ENCODE assay signal across 29 mouse cellular contexts in the genomic region with DNA sequence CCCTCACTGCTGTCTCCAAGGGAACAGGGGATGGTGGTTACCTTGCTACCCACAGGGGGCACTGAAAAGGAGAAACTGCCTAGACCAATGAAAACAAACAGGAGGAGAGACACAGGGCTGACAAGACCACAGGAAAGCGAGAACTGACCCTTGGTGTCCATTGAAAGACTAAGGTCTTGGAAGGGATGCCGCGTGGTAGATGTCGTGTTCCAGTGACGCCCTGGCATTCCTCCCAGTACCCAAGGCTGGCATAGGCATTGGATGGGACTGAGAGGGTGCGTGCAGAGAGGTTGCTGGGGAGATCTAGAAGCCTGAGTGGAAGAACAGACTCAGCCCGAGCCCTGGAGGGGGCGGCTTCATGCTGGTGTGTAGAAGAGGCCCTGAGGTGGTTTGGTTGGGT.
DNase-seq lines count a peak whose midpoint lies in the region; ATAC-seq and TF ChIP-seq lines count a peak whose summit lies in the region.
"Had no signal": no experiment of that assay in that cellular context is flagged by ENCODE, and none has a peak within 500 bp of the region (broad histone marks: within the 10 kb centered on the region; RNA-seq: fewer than 3 reads in every experiment).

No protein-coding gene starts in this region.

- H3K27ac ChIP-seq in hindbrain, embryonic 13.5 days, result peak overlapping the region; percentile 76
- H3K27ac ChIP-seq in hindbrain, embryonic 11.5 days (ENCODE audit: low read depth, low read length), result no peak overlapping the region
- H3K27ac ChIP-seq in kidney, embryonic 14.5 days (ENCODE audit: low read depth, low read length), result peak overlapping the region; percentile 76
- no peak overlapping the region for H3K27ac ChIP-seq in midbrain, postnatal 0 days (ENCODE audit: low read depth, low read length)
- H3K27ac ChIP-seq in midbrain, embryonic 16.5 days (ENCODE audit: low read length), result no peak overlapping the region
- peak overlapping the region; percentile 65 for H3K27ac ChIP-seq in stomach, embryonic 15.5 days
- H3K27ac ChIP-seq: embryonic facial prominence, embryonic 13.5 days; forebrain, embryonic 12.5 days; heart, adult 2 months; heart, embryonic 13.5 days; kidney, postnatal 0 days; layer of hippocampus, adult 2 months; limb, embryonic 12.5 days; liver, embryonic 12.5 days; midbrain, embryonic 15.5 days had no signal

- no peak for DNase-seq in hindbrain, embryonic 11.5 days (ENCODE audit: low spot score)
- DNase-seq in kidney, postnatal 25 days, result no peak
- no peak for DNase-seq in midbrain, postnatal 0 days (ENCODE audit: low spot score)
- DNase-seq in left cerebral cortex, postnatal 10 days (ENCODE audit: extremely low spot score in 1 of 2, low spot score in 2 of 2), result no peak
- DNase-seq: adrenal gland, postnatal 25 days; gastrocnemius, postnatal 36 days; heart, adult 2 months; heart, postnatal 14 days; lung, adult 2 months; lung, postnatal 36 days; retina, postnatal 1 day; right cerebral cortex, postnatal 25 days; spleen, adult 18-20 months; thymus, adult 2 months; thymus, postnatal 4 days had no signal

- no peak overlapping the region for H3K4me3 ChIP-seq in hindbrain, embryonic 13.5 days
- H3K4me3 ChIP-seq in hindbrain, embryonic 11.5 days (ENCODE audit: low read depth, low read length), result no peak overlapping the region
- no peak overlapping the region for H3K4me3 ChIP-seq in kidney, embryonic 14.5 days (ENCODE audit: low read length)
- no peak overlapping the region for H3K4me3 ChIP-seq in midbrain, postnatal 0 days (ENCODE audit: low read depth, low read length)
- H3K4me3 ChIP-seq in midbrain, embryonic 16.5 days (ENCODE audit: low read depth, low read length), result no peak overlapping the region
- H3K4me3 ChIP-seq in stomach, embryonic 15.5 days (replicated peaks), result no peak overlapping the region
- H3K4me3 ChIP-seq: embryonic facial prominence, embryonic 13.5 days; erythroblast, embryonic 14.5 days; forebrain, embryonic 12.5 days; heart, adult 2 months; heart, embryonic 13.5 days; layer of hippocampus, adult 2 months; limb, embryonic 12.5 days; liver, embryonic 12.5 days; megakaryocyte, embryonic 14.5 days; midbrain, embryonic 15.5 days had no signal

- H3K9ac ChIP-seq in hindbrain, embryonic 13.5 days, result no peak overlapping the region
- no peak overlapping the region for H3K9ac ChIP-seq in hindbrain, embryonic 11.5 days (ENCODE audit: low read depth, low read length)
- no peak overlapping the region for H3K9ac ChIP-seq in kidney, embryonic 14.5 days (ENCODE audit: low read depth, low read length)
- no peak overlapping the region for H3K9ac ChIP-seq in midbrain, postnatal 0 days (replicated peaks; ENCODE audit: low read length, poor library complexity, severe bottlenecking)
- H3K9ac ChIP-seq in midbrain, embryonic 16.5 days (ENCODE audit: low read depth, low read length), result no peak overlapping the region
- no peak overlapping the region for H3K9ac ChIP-seq in stomach, embryonic 15.5 days
- H3K9ac ChIP-seq: embryonic facial prominence, embryonic 13.5 days; forebrain, embryonic 12.5 days; heart, embryonic 13.5 days; limb, embryonic 12.5 days; liver, embryonic 12.5 days; midbrain, embryonic 15.5 days had no signal

- H3K36me3 ChIP-seq in hindbrain, embryonic 13.5 days, result no peaks in the 10 kb centered on the region
- H3K36me3 ChIP-seq in hindbrain, embryonic 11.5 days (ENCODE audit: control insufficient read depth, insufficient read depth, low read length), result no peaks in the 10 kb centered on the region
- no peaks in the 10 kb centered on the region for H3K36me3 ChIP-seq in kidney, embryonic 14.5 days (ENCODE audit: control insufficient read depth, insufficient read depth, low read length)
- H3K36me3 ChIP-seq in midbrain, postnatal 0 days (ENCODE audit: insufficient read depth, low read length), result no peaks in the 10 kb centered on the region
- no peaks in the 10 kb centered on the region for H3K36me3 ChIP-seq in midbrain, embryonic 16.5 days (ENCODE audit: control insufficient read depth, insufficient read depth, low read length)
- H3K36me3 ChIP-seq in stomach, embryonic 15.5 days, result no peaks in the 10 kb centered on the region
- H3K36me3 ChIP-seq: embryonic facial prominence, embryonic 13.5 days; forebrain, embryonic 12.5 days; heart, embryonic 13.5 days; limb, embryonic 12.5 days; liver, embryonic 12.5 days; midbrain, embryonic 15.5 days had no signal

- ATAC-seq in hindbrain, embryonic 13.5 days (ENCODE audit: low FRiP score), result no peak
- no peak for ATAC-seq in hindbrain, embryonic 11.5 days (ENCODE audit: low FRiP score)
- ATAC-seq in kidney, embryonic 14.5 days (ENCODE audit: low FRiP score, low TSS enrichment), result no peak
- ATAC-seq in midbrain, postnatal 0 days (ENCODE audit: low FRiP score), result no peak
- ATAC-seq in midbrain, embryonic 16.5 days, result no peak
- ATAC-seq in stomach, embryonic 15.5 days (ENCODE audit: insufficient read depth, low FRiP score, low read depth), result no peak
- ATAC-seq: liver, embryonic 12.5 days; midbrain, embryonic 15.5 days had no signal

- no peak overlapping the region for H3K4me2 ChIP-seq in hindbrain, embryonic 13.5 days
- H3K4me2 ChIP-seq in hindbrain, embryonic 11.5 days (replicated peaks; ENCODE audit: low read depth, low read length), result no peak overlapping the region
- H3K4me2 ChIP-seq in kidney, embryonic 14.5 days (replicated peaks; ENCODE audit: low read depth, low read length), result no peak overlapping the region
- no peak overlapping the region for H3K4me2 ChIP-seq in midbrain, postnatal 0 days (ENCODE audit: low read depth, low read length, poor library complexity, severe bottlenecking)
- H3K4me2 ChIP-seq in midbrain, embryonic 16.5 days (ENCODE audit: low read length), result no peak overlapping the region
- no peak overlapping the region for H3K4me2 ChIP-seq in stomach, embryonic 15.5 days
- H3K4me2 ChIP-seq: embryonic facial prominence, embryonic 13.5 days; forebrain, embryonic 12.5 days; heart, embryonic 13.5 days; limb, embryonic 12.5 days; liver, embryonic 12.5 days; midbrain, embryonic 15.5 days had no signal

- intact Hi-C loops in left cerebral cortex, postnatal 10 days (cut with DNase I), result no loop called here

- peaks cover 43% of the 10 kb centered on the region for H3K4me1 ChIP-seq in hindbrain, embryonic 13.5 days (replicated peaks)
- H3K4me1 ChIP-seq in hindbrain, embryonic 11.5 days (replicated peaks; ENCODE audit: control insufficient read depth, insufficient read depth, low read length), result no peaks in the 10 kb centered on the region
- H3K4me1 ChIP-seq in kidney, embryonic 14.5 days (ENCODE audit: control insufficient read depth, insufficient read depth, low read length), result peaks cover 24% of the 10 kb centered on the region
- H3K4me1 ChIP-seq in midbrain, postnatal 0 days (ENCODE audit: insufficient read depth, low read length), result no peaks in the 10 kb centered on the region
- peaks cover 21% of the 10 kb centered on the region for H3K4me1 ChIP-seq in midbrain, embryonic 16.5 days (ENCODE audit: control insufficient read depth, insufficient read depth, low read length)
- H3K4me1 ChIP-seq in stomach, embryonic 15.5 days, result peaks cover 12% of the 10 kb centered on the region
- H3K4me1 ChIP-seq: liver, embryonic 12.5 days; megakaryocyte, embryonic 14.5 days had no signal

- peaks cover 6% of the 10 kb centered on the region; the same call in 1 of the 2 replicates for H3K27me3 ChIP-seq in hindbrain, embryonic 13.5 days
- H3K27me3 ChIP-seq in hindbrain, embryonic 11.5 days (ENCODE audit: control insufficient read depth, insufficient read depth, low read length), result no peaks in the 10 kb centered on the region
- no peaks in the 10 kb centered on the region for H3K27me3 ChIP-seq in kidney, embryonic 14.5 days (ENCODE audit: control insufficient read depth, insufficient read depth, low read length)
- no peaks in the 10 kb centered on the region for H3K27me3 ChIP-seq in midbrain, postnatal 0 days (ENCODE audit: insufficient read depth, low read length)
- no peaks in the 10 kb centered on the region for H3K27me3 ChIP-seq in midbrain, embryonic 16.5 days (ENCODE audit: control insufficient read depth, insufficient read depth, low read depth, low read length)
- H3K27me3 ChIP-seq in stomach, embryonic 15.5 days (replicated peaks), result no peaks in the 10 kb centered on the region
- H3K27me3 ChIP-seq: forebrain, embryonic 12.5 days; heart, embryonic 13.5 days; limb, embryonic 12.5 days; liver, embryonic 12.5 days; megakaryocyte, embryonic 14.5 days; midbrain, embryonic 15.5 days had no signal

- peak; percentile 12; the same call in 1 of the 2 replicates for TF ChIP-seq CTCF in midbrain, postnatal 0 days (IDR thresholded peaks at IDR 0.05)

- H3K9me3 ChIP-seq in hindbrain, embryonic 13.5 days, result no peaks in the 10 kb centered on the region
- H3K9me3 ChIP-seq in hindbrain, embryonic 11.5 days (ENCODE audit: control insufficient read depth, low read length), result no peaks in the 10 kb centered on the region
- H3K9me3 ChIP-seq in kidney, embryonic 14.5 days (ENCODE audit: control insufficient read depth, low read length), result no peaks in the 10 kb centered on the region
- H3K9me3 ChIP-seq in midbrain, postnatal 0 days (ENCODE audit: low read length), result no peaks in the 10 kb centered on the region
- no peaks in the 10 kb centered on the region for H3K9me3 ChIP-seq in midbrain, embryonic 16.5 days (replicated peaks; ENCODE audit: control insufficient read depth, low read length, poor library complexity, severe bottlenecking)
- no peaks in the 10 kb centered on the region for H3K9me3 ChIP-seq in stomach, embryonic 15.5 days
- H3K9me3 ChIP-seq: embryonic facial prominence, embryonic 13.5 days; forebrain, embryonic 12.5 days; heart, embryonic 13.5 days; limb, embryonic 12.5 days; liver, embryonic 12.5 days; megakaryocyte, embryonic 14.5 days; midbrain, embryonic 15.5 days had no signal

- 85% methylated on average over 8 of the region's 8 CpGs for WGBS in hindbrain, embryonic 13.5 days
- 84% methylated on average over 8 of the region's 8 CpGs for WGBS in hindbrain, embryonic 11.5 days
- WGBS in kidney, embryonic 14.5 days, result 73% methylated on average over 8 of the region's 8 CpGs
- 80% methylated on average over 8 of the region's 8 CpGs for WGBS in midbrain, postnatal 0 days
- WGBS in midbrain, embryonic 16.5 days, result 89% methylated on average over 8 of the region's 8 CpGs
- WGBS in stomach, embryonic 15.5 days, result 77% methylated on average over 8 of the region's 8 CpGs

Comparison
In these comparisons a context has a peak if more than half of its experiments do, and no peak if none do; other contexts are left out.
1. H3K27ac ChIP-seq: peak in hindbrain, embryonic 13.5 days (single experiment), kidney, embryonic 14.5 days (single experiment) and stomach, embryonic 15.5 days (single experiment); none in hindbrain, embryonic 11.5 days (single experiment), midbrain, postnatal 0 days (single experiment) and midbrain, embryonic 16.5 days (single experiment).